Mouse (Mus musculus) MEL-GATA-1-ER (cell line): ENCODE results near the gene Tead1.
"Not testable (repeated sequence)": the region's sequence is repeated elsewhere in the genome, so short reads cannot be mapped to it uniquely, and the experiment has no call there.

Source experiments
- DNase-seq: peaks from one replicate; pipeline ENCODE4 v3.0.0-alpha.2; 2012; ENCODE audit warnings: low read depth; ENCODE audit errors: extremely low read depth

Tead1 gene

GRCm38 (mm10) chr7:112917613-112918278 is 238.6 kb downstream of the Tead1 start:
- no peak for DNase-seq

GRCm38 (mm10) chr7:112918279-112918991 is 239.3 kb downstream of the Tead1 start:
- no peak for DNase-seq

- DNase-seq = no peak
Measured at GRCm38 (mm10) chr7:112919845-112920244, 240.7 kb downstream of the Tead1 start.

- no peak for DNase-seq
Measured at GRCm38 (mm10) chr7:112922801-112923200, 243.7 kb downstream of the Tead1 start.

- DNase-seq = no peak
Measured at GRCm38 (mm10) chr7:112923712-112924111, 244.6 kb downstream of the Tead1 start.

DNA sequence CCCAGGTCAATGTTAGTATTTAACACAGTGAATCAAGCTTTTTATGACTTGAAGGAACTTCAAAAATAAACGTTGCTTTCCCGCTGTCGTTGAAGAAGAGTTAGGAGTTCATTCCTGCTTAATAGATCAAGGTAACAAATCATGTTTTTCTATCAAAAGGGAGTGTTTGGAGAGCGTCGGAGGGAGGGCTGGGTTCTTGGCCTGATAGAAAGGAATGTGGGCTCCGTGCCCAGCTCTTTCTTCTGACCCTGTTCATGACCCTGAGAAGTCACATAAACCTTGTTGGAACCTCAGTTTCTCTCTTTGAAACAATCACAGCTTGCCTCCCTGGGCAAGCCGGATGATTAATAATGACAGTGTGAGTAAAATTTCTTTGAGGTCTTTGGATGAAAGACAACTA is 251.6 kb downstream of the Tead1 start:
- no peak for DNase-seq

DNA sequence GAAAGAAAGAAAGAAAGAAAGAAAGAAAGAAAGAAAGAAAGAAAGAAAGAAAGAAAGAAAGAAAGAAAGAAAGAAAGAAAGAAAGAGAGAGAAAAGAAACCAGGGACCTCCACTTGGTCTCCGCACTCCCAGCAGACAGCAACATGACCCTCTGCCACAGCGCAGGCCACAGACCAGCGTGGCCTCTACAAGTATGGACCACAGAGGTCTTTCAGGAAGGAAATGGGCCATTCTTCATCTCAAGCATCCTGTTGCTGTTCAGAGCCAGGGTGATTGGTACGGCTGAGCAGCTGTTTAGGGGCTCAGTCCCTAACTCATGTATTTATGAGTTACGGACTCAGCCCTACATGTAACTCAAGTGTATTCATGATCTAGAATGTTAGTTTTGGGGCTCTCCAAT is 256.8 kb downstream of the Tead1 start:
- not testable (repeated sequence) for DNase-seq

- DNase-seq = no peak
Measured at GRCm38 (mm10) chr7:112937089-112937488, 258.0 kb downstream of the Tead1 start.

- DNase-seq = no peak
Measured at GRCm38 (mm10) chr7:112938959-112939358, 259.8 kb downstream of the Tead1 start.

DNA sequence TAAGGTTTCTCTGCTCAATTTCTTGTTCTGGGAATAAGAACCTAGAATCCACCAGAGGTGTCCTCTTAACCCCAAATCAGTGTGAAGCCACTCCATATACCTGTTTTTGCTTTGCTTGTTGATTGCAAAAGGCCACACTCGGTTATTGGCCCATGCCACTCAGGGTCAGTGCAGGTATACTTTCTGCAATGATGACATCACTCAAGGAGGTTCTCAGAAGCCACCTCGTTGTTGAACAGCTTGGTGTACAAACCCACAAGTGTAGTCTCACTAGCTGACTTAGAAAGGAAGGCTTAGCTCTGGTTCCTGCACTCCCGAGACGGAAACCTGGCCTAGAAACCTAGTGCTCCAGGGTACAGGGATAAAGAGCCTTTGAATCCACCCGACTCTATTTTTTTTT is 263.4 kb downstream of the Tead1 start:
- no peak for DNase-seq

- DNase-seq = no peak
Measured at GRCm38 (mm10) chr7:112943056-112943455, 263.9 kb downstream of the Tead1 start.

DNA sequence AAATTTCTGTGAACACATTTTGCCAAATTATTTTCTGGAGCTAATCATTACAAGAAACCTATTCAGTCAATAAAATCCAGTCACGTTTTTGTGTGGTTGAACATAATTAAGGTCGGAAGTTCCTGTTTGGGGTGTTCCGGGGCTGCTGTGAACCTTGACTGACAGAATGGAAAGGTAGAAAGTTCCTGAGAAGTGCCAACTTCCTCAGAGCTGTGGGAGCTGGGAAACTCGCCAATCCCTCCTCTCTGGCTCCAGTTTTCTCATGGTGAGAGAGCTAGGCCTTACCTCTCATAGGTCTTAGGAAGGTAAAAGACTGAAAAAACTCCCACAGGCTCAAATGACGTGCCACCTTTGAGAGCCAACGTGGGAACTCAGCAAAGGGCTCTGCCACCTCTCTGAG is 267.6 kb downstream of the Tead1 start:
- no peak for DNase-seq

DNA sequence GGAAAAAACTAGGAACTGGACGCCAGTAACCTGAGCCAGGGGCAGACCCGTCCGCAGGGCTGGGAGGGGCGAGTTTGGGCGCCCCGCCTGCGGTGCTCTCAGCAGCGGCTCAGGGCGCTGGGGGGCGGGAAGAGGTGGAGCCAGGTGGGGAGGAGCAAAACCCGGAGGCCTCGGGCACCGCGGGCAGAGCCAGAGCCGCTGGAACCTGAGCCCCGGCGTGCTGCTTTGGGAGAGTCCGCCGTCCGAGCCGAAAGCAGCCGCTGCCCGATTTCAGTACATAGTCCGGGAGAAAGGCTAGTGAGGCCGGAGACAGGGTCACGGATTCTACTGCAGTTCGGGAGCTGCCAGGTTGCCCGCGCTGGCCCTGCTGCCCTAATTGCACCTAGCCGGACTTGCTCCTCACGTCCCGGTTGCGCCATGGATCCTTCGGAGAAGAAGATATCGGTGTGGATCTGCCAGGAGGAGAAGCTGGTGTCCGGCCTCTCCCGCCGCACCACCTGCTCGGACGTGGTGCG is 274.7 kb downstream of the Tead1 start, which contains the start of gene Rassf10:
TSS of gene Rassf10 (plus strand) at position 186 of the 515 bp plus-strand sequence.
- no peak for DNase-seq

DNA sequence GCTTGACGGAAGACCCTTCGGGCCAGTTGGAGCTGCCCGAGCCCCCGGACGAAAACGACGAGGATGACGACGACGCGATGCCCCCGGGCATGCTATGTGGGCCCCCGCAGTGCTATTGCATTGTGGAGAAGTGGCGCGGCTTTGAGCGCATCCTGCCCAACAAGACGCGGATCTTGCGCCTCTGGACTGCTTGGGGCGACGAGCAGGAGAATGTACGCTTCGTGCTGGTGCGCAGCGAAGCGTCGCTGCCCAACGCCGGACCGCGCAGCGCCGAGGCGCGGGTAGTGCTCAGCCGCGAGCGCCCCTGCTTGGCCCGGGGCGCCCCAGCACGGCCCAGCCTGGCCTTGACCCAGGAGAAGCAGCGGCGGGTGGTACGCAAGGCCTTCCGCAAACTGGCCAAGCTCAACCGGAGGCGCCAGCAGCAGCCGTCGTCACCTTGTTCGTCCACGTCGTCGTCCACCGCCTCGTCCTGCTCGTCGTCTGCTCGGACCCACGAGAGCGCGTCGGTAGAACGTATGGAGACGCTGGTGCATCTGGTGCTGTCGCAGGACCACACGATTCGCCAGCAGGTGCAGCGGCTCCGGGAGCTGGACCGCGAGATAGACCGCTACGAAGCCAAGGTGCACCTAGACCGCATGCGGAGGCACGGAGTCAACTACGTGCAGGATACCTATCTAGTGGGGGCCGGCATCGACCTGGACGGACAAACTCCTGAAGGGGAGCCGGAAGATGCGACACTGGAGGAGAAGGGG is 275.4 kb downstream of the Tead1 start:
- no peak for DNase-seq

GRCm38 (mm10) chr7:112955103-112955827 is 276.1 kb downstream of the Tead1 start:
- DNase-seq = no peak

DNA sequence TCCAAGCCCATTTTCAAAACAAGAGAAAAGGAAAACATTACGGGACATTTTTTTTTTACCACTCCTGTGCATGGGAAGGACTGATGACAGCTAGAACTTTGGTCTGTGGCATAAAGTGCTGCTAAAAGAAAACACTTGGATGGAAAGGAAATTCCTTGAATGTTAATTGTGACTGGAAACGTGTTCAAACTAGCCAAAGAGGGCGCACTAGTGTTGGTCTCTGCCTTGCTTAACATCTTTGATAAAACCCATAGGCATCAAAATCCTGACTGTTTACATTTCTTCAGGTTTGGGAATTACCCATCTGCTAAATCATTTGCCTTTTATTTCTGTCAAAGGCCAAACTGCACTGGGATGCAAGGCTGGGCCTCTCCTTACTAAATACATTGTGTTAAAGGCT is 276.8 kb downstream of the Tead1 start:
- no peak for DNase-seq
